26 mouse cellular contexts compared by ENCODE assay signal in genomic region chr9:122008876-122009275, GRCm38 (mm10). TPM values are rescaled to one million over a fixed set of nuclear protein-coding genes. Genes with fewer than 3 reads are reported as not detected.
DNase-seq lines count a peak whose midpoint lies in the region; ATAC-seq and TF ChIP-seq lines count a peak whose summit lies in the region.
"Had no signal": no experiment of that assay in that cellular context is flagged by ENCODE, and none has a peak within 500 bp of the region (broad histone marks: within the 10 kb centered on the region; RNA-seq: fewer than 3 reads in every experiment).

No protein-coding gene starts in this region.

- no peak for TF ChIP-seq POLR2A in brain, embryonic 14.5 days (IDR thresholded peaks at IDR 0.05; ENCODE audit: borderline replicate concordance, extremely low read depth, insufficient read depth, insufficient read length, poor library complexity, severe bottlenecking)

- no peak overlapping the region for H3K4me2 ChIP-seq in hindbrain, embryonic 15.5 days
- H3K4me2 ChIP-seq in hindbrain, embryonic 12.5 days (replicated peaks): no peak overlapping the region
- no peak overlapping the region for H3K4me2 ChIP-seq in forebrain, postnatal 0 days (ENCODE audit: low read depth)
- H3K4me2 ChIP-seq in midbrain, embryonic 16.5 days (ENCODE audit: low read length): no peak overlapping the region
- H3K4me2 ChIP-seq: embryonic facial prominence, embryonic 13.5 days; heart, embryonic 13.5 days; kidney, embryonic 15.5 days; limb, embryonic 15.5 days; liver, embryonic 15.5 days; stomach, embryonic 15.5 days had no signal

- H3K4me1 ChIP-seq in hindbrain, embryonic 15.5 days (replicated peaks): peaks cover 11% of the 10 kb centered on the region
- H3K4me1 ChIP-seq in hindbrain, embryonic 12.5 days: peaks cover 7% of the 10 kb centered on the region
- peaks cover 19% of the 10 kb centered on the region for H3K4me1 ChIP-seq in forebrain, postnatal 0 days (ENCODE audit: insufficient read depth)
- peaks cover 13% of the 10 kb centered on the region for H3K4me1 ChIP-seq in midbrain, embryonic 16.5 days (ENCODE audit: control insufficient read depth, insufficient read depth, low read length)
- H3K4me1 ChIP-seq: embryonic facial prominence, embryonic 13.5 days; kidney, embryonic 15.5 days; liver, embryonic 15.5 days; stomach, embryonic 15.5 days had no signal

- TF ChIP-seq CTCF in brain, embryonic 14.5 days (IDR thresholded peaks at IDR 0.05; ENCODE audit: borderline replicate concordance, extremely low read depth, insufficient read depth, insufficient read length): no peak
- TF ChIP-seq CTCF in forebrain, postnatal 0 days (IDR thresholded peaks at IDR 0.05; ENCODE audit: low read depth): no peak

- WGBS in hindbrain, embryonic 15.5 days: 14% methylated on average over 2 of the region's 2 CpGs
- WGBS in hindbrain, embryonic 12.5 days: 32% methylated on average over 2 of the region's 2 CpGs
- WGBS in forebrain, postnatal 0 days: 19% methylated on average over 2 of the region's 2 CpGs
- 25% methylated on average over 2 of the region's 2 CpGs for WGBS in midbrain, embryonic 16.5 days

- peak; percentile 85 for ATAC-seq in hindbrain, embryonic 15.5 days (ENCODE audit: low FRiP score, low read depth)
- ATAC-seq in hindbrain, embryonic 12.5 days (ENCODE audit: low FRiP score): no peak
- ATAC-seq in forebrain, postnatal 0 days: peak; percentile 94
- peak; percentile 84 for ATAC-seq in midbrain, embryonic 16.5 days
- ATAC-seq: intestine, embryonic 16.5 days; Patski had no signal

- no peak overlapping the region for H3K4me3 ChIP-seq in hindbrain, embryonic 15.5 days
- H3K4me3 ChIP-seq in hindbrain, embryonic 12.5 days: no peak overlapping the region
- H3K4me3 ChIP-seq in forebrain, postnatal 0 days (ENCODE audit: low read depth, low read length): no peak overlapping the region
- H3K4me3 ChIP-seq in midbrain, embryonic 16.5 days (ENCODE audit: low read depth, low read length): no peak overlapping the region
- H3K4me3 ChIP-seq: embryonic facial prominence, embryonic 13.5 days; gastrocnemius, adult 2 months; heart, embryonic 13.5 days; kidney, embryonic 15.5 days; limb, embryonic 15.5 days; liver, embryonic 15.5 days; stomach, embryonic 15.5 days had no signal

- DNase-seq in brain, embryonic 14.5 days (ENCODE audit: low read depth): peak; percentile 71
- peak; percentile 67 for DNase-seq in forebrain, postnatal 0 days
- DNase-seq in heart, adult 8-10 months (ENCODE audit: low spot score): no peak
- no peak for DNase-seq in lung, postnatal 36 days
- DNase-seq: adrenal gland, adult 8-10 months; cerebellum, postnatal 10 days; gastrocnemius, adult 2 months; heart, postnatal 36 days; kidney, postnatal 4 days; layer of hippocampus, adult 9-11 months; right cerebral cortex, postnatal 25 days; thymus, adult 18-20 months; thymus, postnatal 4 days had no signal

- no peaks in the 10 kb centered on the region for H3K36me3 ChIP-seq in hindbrain, embryonic 15.5 days
- no peaks in the 10 kb centered on the region for H3K36me3 ChIP-seq in hindbrain, embryonic 12.5 days
- no peaks in the 10 kb centered on the region for H3K36me3 ChIP-seq in forebrain, postnatal 0 days (ENCODE audit: insufficient read depth)
- no peaks in the 10 kb centered on the region for H3K36me3 ChIP-seq in midbrain, embryonic 16.5 days (ENCODE audit: control insufficient read depth, insufficient read depth, low read length)
- H3K36me3 ChIP-seq: embryonic facial prominence, embryonic 13.5 days; heart, embryonic 13.5 days; kidney, embryonic 15.5 days; limb, embryonic 15.5 days; liver, embryonic 15.5 days; stomach, embryonic 15.5 days had no signal

- H3K27ac ChIP-seq in hindbrain, embryonic 15.5 days (replicated peaks): peak overlapping the region; percentile 44; the same call in 1 of the 2 replicates
- no peak overlapping the region for H3K27ac ChIP-seq in hindbrain, embryonic 12.5 days
- H3K27ac ChIP-seq in forebrain, postnatal 0 days (ENCODE audit: low read depth, low read length): peak overlapping the region; percentile 81
- H3K27ac ChIP-seq in midbrain, embryonic 16.5 days (ENCODE audit: low read length): peak overlapping the region; percentile 66
- H3K27ac ChIP-seq: embryonic facial prominence, embryonic 13.5 days; gastrocnemius, adult 2 months; heart, embryonic 13.5 days; kidney, embryonic 15.5 days; limb, embryonic 15.5 days; liver, embryonic 15.5 days; stomach, embryonic 15.5 days had no signal

- no peak overlapping the region for H3K9ac ChIP-seq in hindbrain, embryonic 15.5 days
- no peak overlapping the region for H3K9ac ChIP-seq in hindbrain, embryonic 12.5 days
- 0 out of 2 replicates have a peak overlapping the region, but pooled peaks have one; percentile 10 for H3K9ac ChIP-seq in forebrain, postnatal 0 days
- no peak overlapping the region for H3K9ac ChIP-seq in midbrain, embryonic 16.5 days (ENCODE audit: low read depth, low read length)
- H3K9ac ChIP-seq: embryonic facial prominence, embryonic 13.5 days; heart, embryonic 13.5 days; kidney, embryonic 15.5 days; limb, embryonic 15.5 days; liver, embryonic 15.5 days; stomach, embryonic 15.5 days had no signal

- no peaks in the 10 kb centered on the region for H3K9me3 ChIP-seq in hindbrain, embryonic 15.5 days
- H3K9me3 ChIP-seq in hindbrain, embryonic 12.5 days (replicated peaks): no peaks in the 10 kb centered on the region
- H3K9me3 ChIP-seq in forebrain, postnatal 0 days (ENCODE audit: low read length): no peaks in the 10 kb centered on the region
- H3K9me3 ChIP-seq in midbrain, embryonic 16.5 days (replicated peaks; ENCODE audit: control insufficient read depth, low read length, poor library complexity, severe bottlenecking): no peaks in the 10 kb centered on the region
- H3K9me3 ChIP-seq: embryonic facial prominence, embryonic 13.5 days; heart, embryonic 13.5 days; limb, embryonic 15.5 days; liver, embryonic 15.5 days; stomach, embryonic 15.5 days had no signal

- no peaks in the 10 kb centered on the region for H3K27me3 ChIP-seq in hindbrain, embryonic 15.5 days
- H3K27me3 ChIP-seq in hindbrain, embryonic 12.5 days: no peaks in the 10 kb centered on the region
- no peaks in the 10 kb centered on the region for H3K27me3 ChIP-seq in forebrain, postnatal 0 days (ENCODE audit: insufficient read depth, low read length)
- H3K27me3 ChIP-seq in midbrain, embryonic 16.5 days (ENCODE audit: control insufficient read depth, insufficient read depth, low read depth, low read length): no peaks in the 10 kb centered on the region
- H3K27me3 ChIP-seq: heart, embryonic 13.5 days; kidney, embryonic 15.5 days; limb, embryonic 15.5 days; liver, embryonic 15.5 days; stomach, embryonic 15.5 days had no signal

RNA-seq across cellular contexts. Expression of gene Pomgnt2, which starts 12.0 kb away (rescaled TPM):
- 36.1 and 36.2 TPM in 2 replicates for polyA plus RNA-seq in hindbrain, embryonic 15.5 days (2015; fragmentation: Nextera tagmentation; extraction: Ambion mirVana)
- polyA plus RNA-seq in hindbrain, embryonic 12.5 days (2016; fragmentation: Nextera tagmentation; extraction: Ambion mirVana): 14.7 and 17.3 TPM in 2 replicates
- polyA plus RNA-seq in brain, embryonic 14.5 days (2012; rRNA removed): 30.2 and 31.9 TPM in 2 replicates
- 64.6 and 85.7 TPM in 2 replicates for total RNA-seq in forebrain, postnatal 0 days (2014; rRNA removed)
- polyA plus RNA-seq in forebrain, postnatal 0 days (2015; fragmentation: Nextera tagmentation; extraction: Ambion mirVana): 28.3 and 35.6 TPM in 2 replicates
- polyA plus RNA-seq in midbrain, embryonic 16.5 days (2015; fragmentation: Nextera tagmentation; extraction: Ambion mirVana): 40.2 and 42.0 TPM in 2 replicates
- total RNA-seq in heart, adult 8-10 months (2022): 10 to 100 TPM; 15.6 to 18.2 (median 16.7) TPM
- total RNA-seq: neutrophil, adult 5-6 weeks had no signal

RNA-seq across cellular contexts. Expression of gene Fam198a, which starts 58.1 kb away (rescaled TPM):
- polyA plus RNA-seq in hindbrain, embryonic 15.5 days (2015; fragmentation: Nextera tagmentation; extraction: Ambion mirVana): 1.8 and 2.1 TPM in 2 replicates
- 1.8 and 2.6 TPM in 2 replicates for polyA plus RNA-seq in hindbrain, embryonic 12.5 days (2016; fragmentation: Nextera tagmentation; extraction: Ambion mirVana)
- 1.0 and 1.6 TPM in 2 replicates for polyA plus RNA-seq in brain, embryonic 14.5 days (2012; rRNA removed)
- 2.5 and 5.7 TPM in 2 replicates for total RNA-seq in forebrain, postnatal 0 days (2014; rRNA removed)
- 1.3 and 1.6 TPM in 2 replicates for polyA plus RNA-seq in forebrain, postnatal 0 days (2015; fragmentation: Nextera tagmentation; extraction: Ambion mirVana)
- 1.5 and 2.6 TPM in 2 replicates for polyA plus RNA-seq in midbrain, embryonic 16.5 days (2015; fragmentation: Nextera tagmentation; extraction: Ambion mirVana)
- under 1 TPM; 0.31 to 0.79 (median 0.59) TPM for total RNA-seq in heart, adult 8-10 months (2022)
- total RNA-seq: granulocyte monocyte progenitor cell, adult 5-6 weeks; neutrophil, adult 5-6 weeks had no signal

Comparison
In these comparisons a context has a peak if more than half of its experiments do, and no peak if none do; other contexts are left out.
1. DNase-seq: peak in brain, embryonic 14.5 days (single experiment) and forebrain, postnatal 0 days (single experiment); none in heart, adult 8-10 months (single experiment) and lung, postnatal 36 days (single experiment).